ENCODE assay signal across 8 mouse cellular contexts in genomic region chr14:33213823-33214766, GRCm38 (mm10). TPM values are rescaled to one million over a fixed set of nuclear protein-coding genes. Genes with fewer than 3 reads are reported as not detected.
DNase-seq lines count a peak whose midpoint lies in the region; ATAC-seq lines count a peak whose summit lies in the region.

Gene Arhgap22 (plus strand): TSS chr14:33214026.

- no peak within 1 kb of the TSS for H3K27ac ChIP-seq in hindbrain, embryonic 16.5 days (ENCODE audit: low read depth, low read length)

- H3K4me3 ChIP-seq in hindbrain, embryonic 16.5 days (ENCODE audit: low read length): peak within 1 kb of the TSS; percentile 36

- H3K36me3 ChIP-seq in hindbrain, embryonic 16.5 days (ENCODE audit: control insufficient read depth, insufficient read depth, low read length): no peaks in the 10 kb centered on the region

- H3K4me1 ChIP-seq in hindbrain, embryonic 16.5 days (ENCODE audit: control insufficient read depth, insufficient read depth, low read depth, low read length): peaks cover 4% of the 10 kb centered on the region

- no peaks in the 10 kb centered on the region for H3K9me3 ChIP-seq in hindbrain, embryonic 16.5 days (ENCODE audit: control insufficient read depth, low read length)

- H3K9ac ChIP-seq in hindbrain, embryonic 16.5 days (ENCODE audit: low read depth, low read length): peak within 1 kb of the TSS; percentile 63

- H3K4me2 ChIP-seq in hindbrain, embryonic 16.5 days (ENCODE audit: low read length): peak within 1 kb of the TSS; percentile 66

- ATAC-seq in hindbrain, embryonic 16.5 days: peak; percentile 90

- no peaks in the 10 kb centered on the region for H3K27me3 ChIP-seq in hindbrain, embryonic 16.5 days (replicated peaks; ENCODE audit: control insufficient read depth, insufficient read depth, low read length)

- DNase-seq in R1 (ENCODE audit: low read depth, low spot score): peak; percentile 81
- DNase-seq in cerebellum, postnatal 36 days: peak; percentile 82 to 83
- DNase-seq in gastrocnemius, adult 18-20 months (ENCODE audit: low spot score): peak; percentile 83
- DNase-seq in left cerebral cortex, adult 11 months (ENCODE audit: low spot score): peak; percentile 73
- DNase-seq in lung, postnatal 36 days: peak; percentile 87
- DNase-seq in retina, embryonic 14.5 days (ENCODE audit: low spot score): peak; percentile 97
- peak; percentile 60 to 68 for DNase-seq in thymus, postnatal 36 days

- 21% methylated on average over 28 of the region's 28 CpGs for whole genome bisulfite sequencing in hindbrain, embryonic 16.5 days

RNA-seq across cellular contexts. Expression of gene Arhgap22, which starts in this region (rescaled TPM):
- total RNA-seq in gastrocnemius, adult 18-20 months (2021): 1 to 10 TPM in 1 of 2 experiments, under 1 TPM in 1; 0.41 to 1.3 TPM
- polyA plus RNA-seq in hindbrain, embryonic 16.5 days (2015; fragmentation: Nextera tagmentation; extraction: Ambion mirVana): 4.4 and 4.5 TPM in 2 replicates
